Mouse (Mus musculus) cerebellum, postnatal 36 days (tissue): ENCODE measurements around the gene Atrnl1.
A peak's percentile ranks its signal among the peaks of the same experiment; 100 is the strongest.

Experiments used
- DNase-seq, 2 experiments: peaks; one replicate each; pipeline ENCODE4 v3.0.0; 2021 to 2022; ENCODE audit warnings: mixed read lengths in 2 of 2

Atrnl1 gene

GRCm38 (mm10) chr19:57610476-57611261 lies at the start of gene Atrnl1:
TSS of gene Atrnl1 (plus strand) at chr19:57611034.
- DNase-seq = peak; percentile 65 to 74

- no peak for DNase-seq
Observed at GRCm38 (mm10) chr19:57561486-57561885, 49.3 kb upstream of the Atrnl1 start.

GRCm38 (mm10) chr19:57569040-57569439 lies 41.8 kb upstream of the Atrnl1 start:
- DNase-seq = no peak

- DNase-seq = no peak
Observed at GRCm38 (mm10) chr19:57572360-57573237, 38.2 kb upstream of the Atrnl1 start.

- DNase-seq = no peak
Observed at GRCm38 (mm10) chr19:57573470-57573869, 37.4 kb upstream of the Atrnl1 start.

- DNase-seq = no peak
Observed at GRCm38 (mm10) chr19:57575027-57575426, 35.8 kb upstream of the Atrnl1 start.

GRCm38 (mm10) chr19:57576836-57577235 lies 34.0 kb upstream of the Atrnl1 start:
- DNase-seq = no peak

- no peak for DNase-seq
Observed at GRCm38 (mm10) chr19:57577256-57577655, 33.6 kb upstream of the Atrnl1 start.

GRCm38 (mm10) chr19:57580962-57581361 lies 29.9 kb upstream of the Atrnl1 start:
- DNase-seq = peak; percentile 35 to 43

- DNase-seq = no peak
Observed at GRCm38 (mm10) chr19:57585231-57585792, 25.5 kb upstream of the Atrnl1 start.

GRCm38 (mm10) chr19:57586172-57586571 lies 24.7 kb upstream of the Atrnl1 start:
- DNase-seq = no peak

GRCm38 (mm10) chr19:57589516-57589915 lies 21.3 kb upstream of the Atrnl1 start:
- no peak for DNase-seq

GRCm38 (mm10) chr19:57590895-57591294 lies 19.9 kb upstream of the Atrnl1 start:
- DNase-seq = no peak

- DNase-seq = no peak
Observed at GRCm38 (mm10) chr19:57591631-57592030, 19.2 kb upstream of the Atrnl1 start.

GRCm38 (mm10) chr19:57592355-57592754 lies 18.5 kb upstream of the Atrnl1 start:
- DNase-seq = no peak

GRCm38 (mm10) chr19:57599126-57599525 lies 11.7 kb upstream of the Atrnl1 start:
- DNase-seq = no peak

GRCm38 (mm10) chr19:57600233-57600929 lies 10.5 kb upstream of the Atrnl1 start:
- no peak for DNase-seq

GRCm38 (mm10) chr19:57600930-57601328 lies 9.9 kb upstream of the Atrnl1 start:
- DNase-seq = no peak

- DNase-seq = no peak
Observed at GRCm38 (mm10) chr19:57603593-57603992, 7.2 kb upstream of the Atrnl1 start.

- DNase-seq = no peak
Observed at GRCm38 (mm10) chr19:57605941-57606340, 4.9 kb upstream of the Atrnl1 start.

GRCm38 (mm10) chr19:57606351-57606750 lies 4.5 kb upstream of the Atrnl1 start:
- DNase-seq = no peak

GRCm38 (mm10) chr19:57609361-57610057 lies 1.3 kb upstream of the Atrnl1 start:
- DNase-seq = peak in 1 of 2 experiments; percentile 3
